Mouse (Mus musculus): ENCODE data around the gene Gpr171. TPM values are rescaled to one million over a fixed set of nuclear protein-coding genes. Genes with fewer than 3 reads are reported as not detected.

The Gpr171 gene
- total RNA-seq, 4 experiments from 2014 or later, result not detected

DNA sequence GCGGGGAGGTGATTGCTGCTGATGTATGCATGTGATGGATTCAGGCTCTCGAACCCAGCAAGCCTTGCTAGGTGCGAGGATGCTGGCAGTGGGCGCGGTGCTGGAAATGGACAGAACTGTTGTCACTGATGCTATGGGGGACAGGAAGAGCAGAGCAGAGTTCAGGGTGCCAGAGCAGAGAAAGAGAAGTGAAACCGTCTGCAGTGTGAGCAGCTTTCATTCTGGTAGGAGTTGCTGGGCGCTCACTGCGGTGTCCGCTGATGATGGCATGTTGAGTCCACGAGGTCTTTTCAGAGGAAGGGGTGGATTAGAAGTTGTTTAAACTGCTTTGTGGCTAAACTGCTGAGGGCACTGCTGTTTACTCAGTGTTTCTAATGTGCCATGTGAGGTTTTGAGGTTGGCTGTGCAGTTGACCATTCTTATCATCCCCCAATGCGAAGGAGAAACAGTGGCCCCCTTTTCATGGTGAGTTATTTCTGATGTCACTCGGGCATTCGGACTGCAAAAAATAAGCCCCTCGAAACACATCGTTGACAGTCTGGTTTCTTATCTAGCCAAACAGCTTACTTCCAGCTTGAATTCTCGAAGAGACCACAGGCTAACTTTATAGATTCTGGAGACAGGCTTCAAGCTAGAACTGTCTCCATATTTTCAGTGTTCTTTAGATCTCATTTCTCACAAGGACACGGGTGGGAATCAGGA lies 46.6 kb downstream of the Gpr171 start:
- DNase-seq (ENCODE audit: low spot score in 2 of 2), result no peak

Other genes starting within 250 kb of the Gpr171 start
- 1 to 10 TPM in 1 of 4 experiments, under 1 TPM in 3; 0.63 to 1.3 (median 0.85) TPM for gene Clrn1, start 216.5 kb downstream of the Gpr171 start, total RNA-seq (2022)
- 10 to 100 TPM; 46.1 to 52.7 (median 49.1) TPM for gene Med12l, start 96.0 kb downstream of the Gpr171 start, total RNA-seq (2022)
- gene P2ry14, start 51.8 kb upstream of the Gpr171 start, total RNA-seq (2022), result 1 to 10 TPM; 1.9 to 2.8 (median 2.2) TPM
- gene Gpr87, start 93.3 kb upstream of the Gpr171 start, total RNA-seq (2022), result not detected
- gene P2ry13, start 109.1 kb upstream of the Gpr171 start, total RNA-seq (2022), result 10 to 100 TPM in 3 of 4 experiments, 1 to 10 TPM in 1; 10.0 to 17.6 (median 13.2) TPM
- gene P2ry12, start 161.1 kb upstream of the Gpr171 start, total RNA-seq (2022), result 10 to 100 TPM; 45.9 to 75.5 (median 56.3) TPM
- 1 to 10 TPM; 1.8 to 2.8 (median 2.7) TPM for gene Igsf10, start 242.6 kb upstream of the Gpr171 start, total RNA-seq (2022)

Data from left cerebral cortex, adult 8-10 months (tissue).